In genomic region chr10:60284248-60284647, GRCm38 (mm10) we compare ENCODE assay signal across 8 mouse cellular contexts. TPM values are rescaled to one million over a fixed set of nuclear protein-coding genes. Genes with fewer than 3 reads are reported as not detected.
DNase-seq lines count a peak whose midpoint lies in the region; ATAC-seq and TF ChIP-seq lines count a peak whose summit lies in the region.

No protein-coding gene starts in this region.

- peaks cover 78% of the 10 kb centered on the region for H3K4me1 ChIP-seq in heart, postnatal 0 days (ENCODE audit: control insufficient read depth, insufficient read depth)
- H3K4me1 ChIP-seq in forebrain, embryonic 14.5 days (ENCODE audit: control insufficient read depth, insufficient read depth, low read length) = peaks cover 59% of the 10 kb centered on the region
- H3K4me1 ChIP-seq in limb, embryonic 15.5 days = peaks cover 65% of the 10 kb centered on the region
- H3K4me1 ChIP-seq in neural tube, embryonic 15.5 days = peaks cover 89% of the 10 kb centered on the region

- TF ChIP-seq EP300 in heart, postnatal 0 days (IDR thresholded peaks at IDR 0.05; ENCODE audit: low read depth) = no peak

- H3K4me3 ChIP-seq in heart, postnatal 0 days (ENCODE audit: low read depth, low read length) = no peak overlapping the region
- H3K4me3 ChIP-seq in forebrain, embryonic 14.5 days (ENCODE audit: low read depth, low read length) = no peak overlapping the region
- no peak overlapping the region for H3K4me3 ChIP-seq in limb, embryonic 15.5 days
- H3K4me3 ChIP-seq in neural tube, embryonic 15.5 days (replicated peaks) = no peak overlapping the region

- intact Hi-C loops in heart, postnatal 36 days (cut with DNase I) = no loop called here

- no peak overlapping the region; the same call in 1 of the 2 replicates for H3K9ac ChIP-seq in heart, postnatal 0 days (replicated peaks; ENCODE audit: low read depth, low read length)
- H3K9ac ChIP-seq in forebrain, embryonic 14.5 days (ENCODE audit: low read length) = peak overlapping the region; percentile 53
- no peak overlapping the region for H3K9ac ChIP-seq in limb, embryonic 15.5 days
- no peak overlapping the region for H3K9ac ChIP-seq in neural tube, embryonic 15.5 days (replicated peaks)

- H3K27ac ChIP-seq in heart, postnatal 0 days (ENCODE audit: low read depth) = peak overlapping the region; percentile 66
- H3K27ac ChIP-seq in forebrain, embryonic 14.5 days (ENCODE audit: low read depth, low read length) = peak overlapping the region; percentile 82
- peak overlapping the region; percentile 62 for H3K27ac ChIP-seq in limb, embryonic 15.5 days
- peak overlapping the region; percentile 87 for H3K27ac ChIP-seq in neural tube, embryonic 15.5 days (replicated peaks)

- 0 out of 2 replicates have a peak, but pooled peaks cover 1% of the 10 kb centered on the region for H3K36me3 ChIP-seq in heart, postnatal 0 days (replicated peaks; ENCODE audit: control insufficient read depth, insufficient read depth, low read length)
- H3K36me3 ChIP-seq in forebrain, embryonic 14.5 days (ENCODE audit: control insufficient read depth, insufficient read depth, low read length) = no peaks in the 10 kb centered on the region
- H3K36me3 ChIP-seq in limb, embryonic 15.5 days = no peaks in the 10 kb centered on the region
- no peaks in the 10 kb centered on the region for H3K36me3 ChIP-seq in neural tube, embryonic 15.5 days

- TF ChIP-seq CTCF in heart, postnatal 0 days (IDR thresholded peaks at IDR 0.05; ENCODE audit: low read depth) = no peak

- 83% methylated on average over 6 of the region's 6 CpGs for WGBS in heart, postnatal 0 days
- WGBS in forebrain, embryonic 14.5 days = 62% methylated on average over 6 of the region's 6 CpGs
- 86% methylated on average over 6 of the region's 6 CpGs for WGBS in limb, embryonic 15.5 days
- 49% methylated on average over 6 of the region's 6 CpGs for WGBS in neural tube, embryonic 15.5 days

- no peak for DNase-seq in heart, postnatal 0 days (ENCODE audit: low spot score)
- no peak for DNase-seq in heart, postnatal 36 days
- no peak for DNase-seq in forebrain, embryonic 14.5 days (ENCODE audit: low spot score)
- no peak for DNase-seq in MN1 (ENCODE audit: low spot score)
- no peak for DNase-seq in lung, postnatal 4 days
- DNase-seq in thymus, postnatal 0 days (ENCODE audit: low spot score) = no peak

- H3K27me3 ChIP-seq in heart, postnatal 0 days (ENCODE audit: control insufficient read depth, insufficient read depth, low read length) = no peaks in the 10 kb centered on the region
- no peaks in the 10 kb centered on the region for H3K27me3 ChIP-seq in forebrain, embryonic 14.5 days (replicated peaks; ENCODE audit: control insufficient read depth, insufficient read depth, low read length)
- no peaks in the 10 kb centered on the region for H3K27me3 ChIP-seq in limb, embryonic 15.5 days
- H3K27me3 ChIP-seq in neural tube, embryonic 15.5 days (replicated peaks) = no peaks in the 10 kb centered on the region

- no peak for ATAC-seq in heart, postnatal 0 days (ENCODE audit: insufficient read depth, low read depth)
- ATAC-seq in forebrain, embryonic 14.5 days = no peak
- ATAC-seq in limb, embryonic 15.5 days (ENCODE audit: insufficient number of reproducible peaks, low FRiP score, low TSS enrichment, low read depth) = no peak
- no peak for ATAC-seq in neural tube, embryonic 15.5 days (ENCODE audit: low FRiP score)

- H3K9me3 ChIP-seq in heart, postnatal 0 days (replicated peaks; ENCODE audit: control insufficient read depth, low read length) = no peaks in the 10 kb centered on the region
- H3K9me3 ChIP-seq in forebrain, embryonic 14.5 days (replicated peaks; ENCODE audit: control insufficient read depth, low read length) = no peaks in the 10 kb centered on the region
- H3K9me3 ChIP-seq in limb, embryonic 15.5 days = no peaks in the 10 kb centered on the region
- no peaks in the 10 kb centered on the region for H3K9me3 ChIP-seq in neural tube, embryonic 15.5 days (replicated peaks)

- no peak overlapping the region; the same call in 1 of the 2 replicates for H3K4me2 ChIP-seq in heart, postnatal 0 days (ENCODE audit: low read depth, low read length)
- H3K4me2 ChIP-seq in forebrain, embryonic 14.5 days (ENCODE audit: low read length) = peak overlapping the region; percentile 51; the same call in 1 of the 2 replicates
- no peak overlapping the region for H3K4me2 ChIP-seq in limb, embryonic 15.5 days
- H3K4me2 ChIP-seq in neural tube, embryonic 15.5 days = peak overlapping the region; percentile 57

RNA-seq across cellular contexts. Expression of gene Psap, which starts 6.8 kb away (rescaled TPM):
- total RNA-seq in heart, postnatal 0 days (2014; rRNA removed; ENCODE audit: low replicate concordance) = 464 and 479 TPM in 2 replicates
- 135 and 139 TPM in 2 replicates for polyA plus RNA-seq in heart, postnatal 0 days (2015; fragmentation: Nextera tagmentation; extraction: Ambion mirVana)
- total RNA-seq in heart, postnatal 36 days (2021) = 1,000 to 10,000 TPM; 1,163 to 1,211 TPM
- 164 and 170 TPM in 2 replicates for polyA plus RNA-seq in forebrain, embryonic 14.5 days (2014; fragmentation: Nextera tagmentation; extraction: Ambion mirVana)
- polyA plus RNA-seq in limb, embryonic 15.5 days (2015; fragmentation: Nextera tagmentation; extraction: Ambion mirVana) = 177 and 226 TPM in 2 replicates
- polyA plus RNA-seq in neural tube, embryonic 15.5 days (2015; fragmentation: Nextera tagmentation; extraction: Ambion mirVana) = 217 and 220 TPM in 2 replicates
- polyA plus RNA-seq in thymus, postnatal 0 days (2015; fragmentation: Nextera tagmentation; extraction: Ambion mirVana) = 203 and 207 TPM in 2 replicates

Comparison
In these comparisons a context has a peak if more than half of its experiments do, and no peak if none do; other contexts are left out.
1. H3K4me2 ChIP-seq: peak in forebrain, embryonic 14.5 days (single experiment) and neural tube, embryonic 15.5 days (single experiment); none in heart, postnatal 0 days (single experiment) and limb, embryonic 15.5 days (single experiment).
2. Peak in every context shown above with its lines, with median percentiles within 50 percentile points of each other: H3K27ac ChIP-seq.